Mouse (Mus musculus): ENCODE measurements around the gene Vmn1r35.
"Not testable (repeated sequence)": the region's sequence is repeated elsewhere in the genome, so short reads cannot be mapped to it uniquely, and the experiment has no call there.

The Vmn1r35 gene

GRCm38 (mm10) chr6:66685806-66686205 lies at the start of gene Vmn1r35:
Vmn1r35 (minus strand) TSS chr6:66685906.
- DNase-seq (ENCODE audit: low read depth): no peak

- not testable (repeated sequence) for DNase-seq (ENCODE audit: low read depth)
These were observed 43.4 kb upstream of the Vmn1r35 start, which contains the start of gene Vmn1r37 for GRCm38 (mm10) chr6:66729082-66729481. Vmn1r37 (plus strand) TSS chr6:66729382.

DNA sequence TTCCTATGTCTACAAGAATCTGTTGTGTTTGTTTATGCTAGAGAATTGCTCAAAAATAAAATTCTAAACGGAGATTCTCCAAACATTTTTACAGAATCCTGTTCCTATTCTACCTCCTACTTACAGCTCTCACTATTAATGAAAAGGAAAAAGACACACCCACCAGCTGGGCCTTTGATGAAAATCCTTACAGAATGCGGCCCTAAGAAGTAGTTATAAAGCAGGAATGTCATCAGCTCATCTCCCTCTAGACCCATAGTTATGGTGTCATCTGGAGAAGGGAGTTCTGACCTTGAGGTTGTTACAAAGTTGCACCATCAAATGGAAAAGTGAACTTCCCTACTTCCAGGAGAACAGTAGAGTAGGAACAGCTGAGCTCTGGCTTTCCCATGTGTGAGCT lies 33.4 kb upstream of the Vmn1r35 start, which contains the start of gene Vmn1r36:
Gene Vmn1r36 (minus strand): TSS at position 101 of the 400 bp plus-strand sequence.
- DNase-seq (ENCODE audit: low read depth): not testable (repeated sequence)

DNA sequence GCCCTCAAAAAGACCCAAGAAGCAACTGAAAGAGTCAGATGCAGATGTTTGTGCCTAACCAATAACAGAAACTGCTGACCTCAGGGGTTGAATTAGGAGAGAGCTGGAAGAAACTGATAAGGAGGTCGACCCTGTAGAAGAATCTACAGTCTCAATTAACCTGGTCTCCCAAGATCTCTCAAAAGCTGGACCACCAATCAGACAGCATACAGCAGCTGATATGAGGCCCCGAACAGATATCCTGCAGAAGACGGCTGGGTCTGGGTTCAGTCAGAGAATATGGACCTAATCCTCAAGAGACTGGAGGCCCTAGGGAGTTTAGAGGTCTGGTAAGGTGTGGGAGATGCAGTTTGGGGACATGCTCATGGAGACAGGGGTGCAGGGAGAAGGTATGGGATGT lies 28.1 kb upstream of the Vmn1r35 start:
- no peak for DNase-seq (ENCODE audit: low read depth)

GRCm38 (mm10) chr6:66708901-66709300 lies 23.2 kb upstream of the Vmn1r35 start:
- no peak for DNase-seq (ENCODE audit: low read depth)

GRCm38 (mm10) chr6:66643779-66644178 lies 41.9 kb downstream of the Vmn1r35 start, which contains the start of gene Vmn1r34:
Vmn1r34 (minus strand) TSS chr6:66643879.
- DNase-seq (ENCODE audit: low read depth): no peak
